Mouse (Mus musculus): Measurements from ENCODE around the gene Gm6096.

Gene Gm6096

GRCm38 (mm10) chr7:34234610-34235561, 16.0 kb upstream of the Gm6096 start:
- no peak for DNase-seq (ENCODE audit: low spot score in 2 of 2)

GRCm38 (mm10) chr7:34235602-34236001, 15.2 kb upstream of the Gm6096 start:
- DNase-seq (ENCODE audit: low spot score in 2 of 2), result no peak

- DNase-seq (ENCODE audit: low spot score in 2 of 2), result no peak
Measured at GRCm38 (mm10) chr7:34238086-34238485, 12.8 kb upstream of the Gm6096 start.

GRCm38 (mm10) chr7:34242176-34242575, 8.7 kb upstream of the Gm6096 start:
- DNase-seq (ENCODE audit: low spot score in 2 of 2), result no peak

GRCm38 (mm10) chr7:34246870-34247499, 3.9 kb upstream of the Gm6096 start:
- DNase-seq (ENCODE audit: low spot score in 2 of 2), result no peak

- no peak for DNase-seq (ENCODE audit: low spot score in 2 of 2)
Measured at GRCm38 (mm10) chr7:34252030-34252429, 1.2 kb downstream of the Gm6096 start.

- no peak for DNase-seq (ENCODE audit: low spot score in 2 of 2)
Measured at GRCm38 (mm10) chr7:34255137-34255536, 4.3 kb downstream of the Gm6096 start.

GRCm38 (mm10) chr7:34255916-34256315, 5.1 kb downstream of the Gm6096 start:
- no peak for DNase-seq (ENCODE audit: low spot score in 2 of 2)

- no peak for DNase-seq (ENCODE audit: low spot score in 2 of 2)
Measured at GRCm38 (mm10) chr7:34257279-34257678, 6.4 kb downstream of the Gm6096 start.

GRCm38 (mm10) chr7:34258407-34258806, 7.6 kb downstream of the Gm6096 start:
- DNase-seq (ENCODE audit: low spot score in 2 of 2), result no peak

- no peak for DNase-seq (ENCODE audit: low spot score in 2 of 2)
Measured at GRCm38 (mm10) chr7:34263437-34263836, 12.6 kb downstream of the Gm6096 start.

GRCm38 (mm10) chr7:34265876-34266346, 15.1 kb downstream of the Gm6096 start:
- DNase-seq (ENCODE audit: low spot score in 2 of 2), result peak; percentile 9 to 37

- DNase-seq (ENCODE audit: low spot score in 2 of 2), result no peak
Measured at GRCm38 (mm10) chr7:34266421-34266820, 15.6 kb downstream of the Gm6096 start.

- DNase-seq (ENCODE audit: low spot score in 2 of 2), result no peak
Measured at GRCm38 (mm10) chr7:34268463-34268862, 17.6 kb downstream of the Gm6096 start.

- DNase-seq (ENCODE audit: low spot score in 2 of 2), result no peak
Measured at GRCm38 (mm10) chr7:34272465-34272864, 21.6 kb downstream of the Gm6096 start.

GRCm38 (mm10) chr7:34276066-34276465, 25.2 kb downstream of the Gm6096 start:
- no peak for DNase-seq (ENCODE audit: low spot score in 2 of 2)

- no peak for DNase-seq (ENCODE audit: low spot score in 2 of 2)
Measured at GRCm38 (mm10) chr7:34277656-34278055, 26.8 kb downstream of the Gm6096 start.

GRCm38 (mm10) chr7:34290450-34291151, 39.8 kb downstream of the Gm6096 start:
- no peak for DNase-seq (ENCODE audit: low spot score in 2 of 2)

GRCm38 (mm10) chr7:34291265-34291664, 40.4 kb downstream of the Gm6096 start:
- DNase-seq (ENCODE audit: low spot score in 2 of 2), result no peak

- no peak for DNase-seq (ENCODE audit: low spot score in 2 of 2)
Measured at GRCm38 (mm10) chr7:34292633-34293032, 41.8 kb downstream of the Gm6096 start.

GRCm38 (mm10) chr7:34296124-34296523, 45.3 kb downstream of the Gm6096 start:
- no peak for DNase-seq (ENCODE audit: low spot score in 2 of 2)

GRCm38 (mm10) chr7:34298818-34299217, 48.0 kb downstream of the Gm6096 start:
- no peak for DNase-seq (ENCODE audit: low spot score in 2 of 2)

All from natural killer cell, adult 2 months (primary cell).